Comparison of ENCODE assay signal across 14 mouse cellular contexts in the genomic region with DNA sequence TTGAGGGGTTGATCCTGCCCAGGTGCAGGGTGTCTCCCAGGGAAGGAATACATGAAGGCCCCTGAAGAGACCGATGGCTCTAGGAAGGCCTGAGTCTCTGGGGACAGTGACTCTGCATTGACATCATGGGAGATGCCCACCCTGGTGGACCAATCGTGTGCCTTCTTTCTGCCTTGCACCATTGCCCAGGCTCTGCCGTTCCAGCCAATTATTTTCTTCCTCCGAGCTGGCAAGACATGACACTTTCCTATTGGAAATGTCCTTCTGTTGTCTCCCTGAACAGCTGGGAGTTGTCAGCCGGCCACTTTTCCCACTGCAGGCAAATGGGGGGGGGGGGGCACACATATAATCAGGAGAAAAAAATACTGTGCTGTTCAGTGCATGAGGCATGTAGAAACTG. TPM values are rescaled to one million over a fixed set of nuclear protein-coding genes. Genes with fewer than 3 reads are reported as not detected.
A peak's percentile ranks its signal among the peaks of the same experiment; 100 is the strongest.
DNase-seq lines count a peak whose midpoint lies in the region; ATAC-seq lines count a peak whose summit lies in the region.
"Had no signal": no experiment of that assay in that cellular context is flagged by ENCODE, and none has a peak within 500 bp of the region (broad histone marks: within the 10 kb centered on the region; RNA-seq: fewer than 3 reads in every experiment).

No protein-coding gene starts in this region.

- ATAC-seq in hindbrain, embryonic 13.5 days (ENCODE audit: low FRiP score) = no peak
- ATAC-seq in neural tube, embryonic 12.5 days (ENCODE audit: low FRiP score, low read depth) = 0 out of 2 replicates have a peak, but pooled peaks have one; percentile 44
- ATAC-seq in neural tube, embryonic 15.5 days (ENCODE audit: low FRiP score) = no peak
- peak; percentile 67 for ATAC-seq in hindbrain, embryonic 16.5 days
- ATAC-seq: activated CD4-positive, CD25-positive, alpha-beta regulatory T cell, adult 4 months had no signal

- no peaks in the 10 kb centered on the region for H3K36me3 ChIP-seq in hindbrain, embryonic 13.5 days
- H3K36me3 ChIP-seq in hindbrain, embryonic 10.5 days = no peaks in the 10 kb centered on the region
- no peaks in the 10 kb centered on the region for H3K36me3 ChIP-seq in neural tube, embryonic 12.5 days
- no peaks in the 10 kb centered on the region for H3K36me3 ChIP-seq in neural tube, embryonic 15.5 days
- no peaks in the 10 kb centered on the region for H3K36me3 ChIP-seq in hindbrain, embryonic 16.5 days (ENCODE audit: control insufficient read depth, insufficient read depth, low read length)
- H3K36me3 ChIP-seq: limb, embryonic 12.5 days; liver, embryonic 15.5 days had no signal

- no peak for DNase-seq in hindbrain, embryonic 10.5 days (ENCODE audit: low spot score)
- peak; percentile 40 for DNase-seq in retina, postnatal 1 day
- DNase-seq in testis, postnatal 14 days (ENCODE audit: low spot score) = no peak
- DNase-seq: cerebellum, adult 11-12 months; heart, adult 2 months; heart, postnatal 36 days; thymus, postnatal 14 days had no signal

- no peaks in the 10 kb centered on the region for H3K27me3 ChIP-seq in hindbrain, embryonic 13.5 days
- H3K27me3 ChIP-seq in hindbrain, embryonic 10.5 days (ENCODE audit: insufficient read depth, poor library complexity, severe bottlenecking) = no peaks in the 10 kb centered on the region
- no peaks in the 10 kb centered on the region for H3K27me3 ChIP-seq in neural tube, embryonic 12.5 days (replicated peaks)
- H3K27me3 ChIP-seq in neural tube, embryonic 15.5 days (replicated peaks) = no peaks in the 10 kb centered on the region
- no peaks in the 10 kb centered on the region for H3K27me3 ChIP-seq in hindbrain, embryonic 16.5 days (replicated peaks; ENCODE audit: control insufficient read depth, insufficient read depth, low read length)
- H3K27me3 ChIP-seq: limb, embryonic 12.5 days; liver, embryonic 15.5 days had no signal

- H3K4me2 ChIP-seq in hindbrain, embryonic 13.5 days = no peak overlapping the region
- H3K4me2 ChIP-seq in neural tube, embryonic 12.5 days (replicated peaks) = no peak overlapping the region
- H3K4me2 ChIP-seq in neural tube, embryonic 15.5 days = no peak overlapping the region
- no peak overlapping the region for H3K4me2 ChIP-seq in hindbrain, embryonic 16.5 days (ENCODE audit: low read length)
- H3K4me2 ChIP-seq: limb, embryonic 12.5 days; liver, embryonic 15.5 days had no signal

- peak overlapping the region; percentile 71; the same call in 1 of the 2 replicates for H3K27ac ChIP-seq in hindbrain, embryonic 13.5 days
- no peak overlapping the region for H3K27ac ChIP-seq in hindbrain, embryonic 10.5 days
- H3K27ac ChIP-seq in neural tube, embryonic 12.5 days = no peak overlapping the region
- no peak overlapping the region; the same call in 1 of the 2 replicates for H3K27ac ChIP-seq in neural tube, embryonic 15.5 days (replicated peaks)
- no peak overlapping the region for H3K27ac ChIP-seq in hindbrain, embryonic 16.5 days (ENCODE audit: low read depth, low read length)
- H3K27ac ChIP-seq: heart, adult 2 months; limb, embryonic 12.5 days; liver, embryonic 15.5 days had no signal

- no peaks in the 10 kb centered on the region for H3K9me3 ChIP-seq in hindbrain, embryonic 13.5 days
- H3K9me3 ChIP-seq in hindbrain, embryonic 10.5 days = no peaks in the 10 kb centered on the region
- no peaks in the 10 kb centered on the region for H3K9me3 ChIP-seq in neural tube, embryonic 12.5 days
- H3K9me3 ChIP-seq in neural tube, embryonic 15.5 days (replicated peaks) = no peaks in the 10 kb centered on the region
- H3K9me3 ChIP-seq in hindbrain, embryonic 16.5 days (ENCODE audit: control insufficient read depth, low read length) = no peaks in the 10 kb centered on the region
- H3K9me3 ChIP-seq: limb, embryonic 12.5 days; liver, embryonic 15.5 days had no signal

- peaks cover 8% of the 10 kb centered on the region for H3K4me1 ChIP-seq in hindbrain, embryonic 13.5 days (replicated peaks)
- H3K4me1 ChIP-seq in hindbrain, embryonic 10.5 days (replicated peaks) = peaks cover 28% of the 10 kb centered on the region
- peaks cover 10% of the 10 kb centered on the region; the same call in 1 of the 2 replicates for H3K4me1 ChIP-seq in neural tube, embryonic 12.5 days
- H3K4me1 ChIP-seq in neural tube, embryonic 15.5 days = no peaks in the 10 kb centered on the region; the same call in 1 of the 2 replicates
- no peaks in the 10 kb centered on the region for H3K4me1 ChIP-seq in hindbrain, embryonic 16.5 days (ENCODE audit: control insufficient read depth, insufficient read depth, low read depth, low read length)
- H3K4me1 ChIP-seq: limb, embryonic 12.5 days had no signal

- H3K9ac ChIP-seq in hindbrain, embryonic 13.5 days = no peak overlapping the region
- no peak overlapping the region for H3K9ac ChIP-seq in neural tube, embryonic 12.5 days
- H3K9ac ChIP-seq in neural tube, embryonic 15.5 days (replicated peaks) = no peak overlapping the region
- no peak overlapping the region for H3K9ac ChIP-seq in hindbrain, embryonic 16.5 days (ENCODE audit: low read depth, low read length)
- H3K9ac ChIP-seq: limb, embryonic 12.5 days; liver, embryonic 15.5 days had no signal

- WGBS in hindbrain, embryonic 13.5 days = 39% methylated on average over 5 of the region's 5 CpGs
- WGBS in hindbrain, embryonic 10.5 days = 62% methylated on average over 5 of the region's 5 CpGs
- WGBS in neural tube, embryonic 12.5 days = 48% methylated on average over 5 of the region's 5 CpGs
- 35% methylated on average over 5 of the region's 5 CpGs for WGBS in neural tube, embryonic 15.5 days
- WGBS in hindbrain, embryonic 16.5 days = 39% methylated on average over 5 of the region's 5 CpGs

- H3K4me3 ChIP-seq in hindbrain, embryonic 13.5 days = no peak overlapping the region
- H3K4me3 ChIP-seq in hindbrain, embryonic 10.5 days = no peak overlapping the region
- H3K4me3 ChIP-seq in neural tube, embryonic 12.5 days = no peak overlapping the region
- no peak overlapping the region for H3K4me3 ChIP-seq in neural tube, embryonic 15.5 days (replicated peaks)
- no peak overlapping the region for H3K4me3 ChIP-seq in hindbrain, embryonic 16.5 days (ENCODE audit: low read length)
- H3K4me3 ChIP-seq: heart, adult 2 months; limb, embryonic 12.5 days; liver, embryonic 15.5 days had no signal

RNA-seq across cellular contexts. Expression of a gene that starts 43.0 kb away (rescaled TPM):
- polyA plus RNA-seq in hindbrain, embryonic 13.5 days (2015; fragmentation: Nextera tagmentation; extraction: Ambion mirVana) = 32.3 and 36.0 TPM in 2 replicates
- polyA plus RNA-seq in hindbrain, embryonic 10.5 days (2016; fragmentation: Nextera tagmentation; extraction: Ambion mirVana) = 22.3 and 31.1 TPM in 2 replicates
- polyA plus RNA-seq in neural tube, embryonic 12.5 days (2016; fragmentation: Nextera tagmentation; extraction: Ambion mirVana) = 41.7 and 43.3 TPM in 2 replicates
- 28.3 and 31.4 TPM in 2 replicates for polyA plus RNA-seq in neural tube, embryonic 15.5 days (2015; fragmentation: Nextera tagmentation; extraction: Ambion mirVana)
- polyA plus RNA-seq in hindbrain, embryonic 16.5 days (2015; fragmentation: Nextera tagmentation; extraction: Ambion mirVana) = 29.1 and 29.2 TPM in 2 replicates

Comparison
In these comparisons a context has a peak if more than half of its experiments do, and no peak if none do; other contexts are left out.
1. ATAC-seq: peak in neural tube, embryonic 12.5 days (single experiment) and hindbrain, embryonic 16.5 days (single experiment); none in hindbrain, embryonic 13.5 days (single experiment) and neural tube, embryonic 15.5 days (single experiment).